ENCODE assay signal across 8 mouse cellular contexts in the genomic region with DNA sequence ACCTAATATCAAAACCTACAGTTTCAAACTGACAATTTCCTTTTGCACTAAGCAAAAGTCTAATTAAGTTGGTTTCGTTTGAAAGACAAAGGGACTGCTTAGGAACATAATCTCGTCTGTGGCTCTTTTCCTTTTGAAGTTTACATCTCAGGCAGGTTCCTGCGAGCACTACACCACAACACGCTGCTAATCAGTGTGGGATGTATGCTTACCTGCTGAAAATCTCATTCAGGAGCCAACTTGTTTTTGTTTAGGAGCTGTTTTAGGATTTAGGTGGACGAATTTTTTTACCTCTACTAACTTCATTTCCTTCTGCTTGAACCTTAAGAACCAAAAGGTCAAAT. TPM values are rescaled to one million over a fixed set of nuclear protein-coding genes. Genes with fewer than 3 reads are reported as not detected.
DNase-seq lines count a peak whose midpoint lies in the region; ATAC-seq and TF ChIP-seq lines count a peak whose summit lies in the region.

No protein-coding gene starts in this region.

- H3K4me3 ChIP-seq in left cerebral cortex, adult 2 months: peak overlapping the region; percentile 79
- peak overlapping the region; percentile 71; the same call in 1 of the 2 replicates for H3K4me3 ChIP-seq in forebrain, embryonic 11.5 days (ENCODE audit: low read depth, low read length)
- H3K4me3 ChIP-seq in limb, embryonic 12.5 days (replicated peaks): peak overlapping the region; percentile 69; the same call in 1 of the 2 replicates
- peak overlapping the region; percentile 89 for H3K4me3 ChIP-seq in neural tube, embryonic 15.5 days (replicated peaks)

- peak overlapping the region; percentile 73 for H3K9ac ChIP-seq in forebrain, embryonic 11.5 days (ENCODE audit: low read length)
- no peak overlapping the region for H3K9ac ChIP-seq in limb, embryonic 12.5 days (replicated peaks)
- H3K9ac ChIP-seq in neural tube, embryonic 15.5 days (replicated peaks): peak overlapping the region; percentile 26; the same call in 1 of the 2 replicates

- peak overlapping the region; percentile 90 for H3K27ac ChIP-seq in left cerebral cortex, adult 2 months
- H3K27ac ChIP-seq in forebrain, embryonic 11.5 days (ENCODE audit: low read depth, low read length): peak overlapping the region; percentile 19; the same call in 1 of the 2 replicates
- H3K27ac ChIP-seq in limb, embryonic 12.5 days: peak overlapping the region; percentile 84
- peak overlapping the region; percentile 94 for H3K27ac ChIP-seq in neural tube, embryonic 15.5 days (replicated peaks)

- TF ChIP-seq CTCF in left cerebral cortex, adult 2 months (IDR thresholded peaks at IDR 0.05): no peak

- H3K36me3 ChIP-seq in forebrain, embryonic 11.5 days (ENCODE audit: control insufficient read depth, insufficient read depth, low read length): no peaks in the 10 kb centered on the region
- H3K36me3 ChIP-seq in limb, embryonic 12.5 days: no peaks in the 10 kb centered on the region
- H3K36me3 ChIP-seq in neural tube, embryonic 15.5 days: no peaks in the 10 kb centered on the region

- 17% methylated on average over 5 of the region's 5 CpGs for WGBS in forebrain, embryonic 11.5 days
- WGBS in limb, embryonic 12.5 days: 12% methylated on average over 5 of the region's 5 CpGs
- 16% methylated on average over 5 of the region's 5 CpGs for WGBS in neural tube, embryonic 15.5 days

- peak; percentile 56 for ATAC-seq in forebrain, embryonic 11.5 days (replicated peaks; ENCODE audit: low FRiP score)
- ATAC-seq in limb, embryonic 12.5 days (ENCODE audit: insufficient number of reproducible peaks, insufficient read depth, low FRiP score, low TSS enrichment, low read depth): peak; percentile 60
- peak; percentile 71; the same call in 1 of the 2 replicates for ATAC-seq in neural tube, embryonic 15.5 days (ENCODE audit: low FRiP score)

- no peak for DNase-seq in left cerebral cortex, adult 2 months (ENCODE audit: extremely low spot score in 1 of 2, low spot score in 2 of 2)
- no peak for DNase-seq in left cerebral cortex, adult 8-10 months (ENCODE audit: low spot score in 2 of 2)
- DNase-seq in forebrain, embryonic 11.5 days (ENCODE audit: low spot score): no peak
- no peak for DNase-seq in cerebellum, adult 11-12 months
- DNase-seq in c-Kit-positive CD71-positive TER-119-positive erythroid progenitor cells, embryonic 14.5 days (ENCODE audit: low spot score): no peak
- DNase-seq in gastrocnemius, postnatal 25 days: no peak

- H3K4me2 ChIP-seq in forebrain, embryonic 11.5 days (ENCODE audit: low read depth, low read length, severe bottlenecking): peak overlapping the region; percentile 19; the same call in 1 of the 2 replicates
- H3K4me2 ChIP-seq in limb, embryonic 12.5 days: peak overlapping the region; percentile 63
- H3K4me2 ChIP-seq in neural tube, embryonic 15.5 days: peak overlapping the region; percentile 63

- no peaks in the 10 kb centered on the region for H3K27me3 ChIP-seq in forebrain, embryonic 11.5 days (ENCODE audit: control insufficient read depth, insufficient read depth, low read length)
- H3K27me3 ChIP-seq in limb, embryonic 12.5 days: no peaks in the 10 kb centered on the region
- no peaks in the 10 kb centered on the region for H3K27me3 ChIP-seq in neural tube, embryonic 15.5 days (replicated peaks)

- intact Hi-C loops in left cerebral cortex, adult 2 months (cut with DNase I): loop anchor here (5.0 kb wide), 1 partner anchor 206 kb away; the partner anchor contains the start of gene Birc2

- H3K9me3 ChIP-seq in forebrain, embryonic 11.5 days (ENCODE audit: control insufficient read depth, low read length): no peaks in the 10 kb centered on the region
- H3K9me3 ChIP-seq in limb, embryonic 12.5 days: no peaks in the 10 kb centered on the region
- no peaks in the 10 kb centered on the region for H3K9me3 ChIP-seq in neural tube, embryonic 15.5 days (replicated peaks)

- peaks cover 2% of the 10 kb centered on the region; the same call in 1 of the 2 replicates for H3K4me1 ChIP-seq in forebrain, embryonic 11.5 days (replicated peaks; ENCODE audit: control insufficient read depth, insufficient read depth, low read length)
- peaks cover 11% of the 10 kb centered on the region for H3K4me1 ChIP-seq in limb, embryonic 12.5 days (replicated peaks)
- H3K4me1 ChIP-seq in neural tube, embryonic 15.5 days: peaks cover 19% of the 10 kb centered on the region

RNA-seq across cellular contexts. Expression of gene Cfap300, which starts 0.4 kb away (rescaled TPM):
- 1 to 10 TPM; 8.8 to 9.3 TPM for total RNA-seq in left cerebral cortex, adult 2 months (2021)
- 10 to 100 TPM in 1 of 4 experiments, 1 to 10 TPM in 3; 7.8 to 10.2 (median 8.1) TPM for total RNA-seq in left cerebral cortex, adult 8-10 months (2022)
- 18.6 and 21.4 TPM in 2 replicates for polyA plus RNA-seq in forebrain, embryonic 11.5 days (2014; fragmentation: Nextera tagmentation; extraction: Ambion mirVana)
- 14.0 and 15.3 TPM in 2 replicates for polyA plus RNA-seq in limb, embryonic 12.5 days (2016; fragmentation: Nextera tagmentation; extraction: Ambion mirVana)
- 13.9 and 14.6 TPM in 2 replicates for polyA plus RNA-seq in neural tube, embryonic 15.5 days (2015; fragmentation: Nextera tagmentation; extraction: Ambion mirVana)
- total RNA-seq in gastrocnemius, postnatal 25 days (2021): under 1 TPM; 0.40 to 0.51 TPM

RNA-seq across cellular contexts. Expression of gene Yap1, which starts 38.6 kb away (rescaled TPM):
- total RNA-seq in left cerebral cortex, adult 2 months (2021): 10 to 100 TPM; 16.1 to 17.5 TPM
- total RNA-seq in left cerebral cortex, adult 8-10 months (2022): 10 to 100 TPM; 16.7 to 18.7 (median 18.4) TPM
- polyA plus RNA-seq in forebrain, embryonic 11.5 days (2014; fragmentation: Nextera tagmentation; extraction: Ambion mirVana): 34.9 and 37.6 TPM in 2 replicates
- 64.7 and 69.5 TPM in 2 replicates for polyA plus RNA-seq in limb, embryonic 12.5 days (2016; fragmentation: Nextera tagmentation; extraction: Ambion mirVana)
- polyA plus RNA-seq in neural tube, embryonic 15.5 days (2015; fragmentation: Nextera tagmentation; extraction: Ambion mirVana): 6.8 and 12.1 TPM in 2 replicates
- 10 to 100 TPM; 38.2 to 43.3 TPM for total RNA-seq in gastrocnemius, postnatal 25 days (2021)

Comparison
In these comparisons a context has a peak if more than half of its experiments do, and no peak if none do; other contexts are left out.
1. H3K27ac ChIP-seq: peak in every context shown above with its lines; median percentile 94 in neural tube, embryonic 15.5 days; 90 in left cerebral cortex, adult 2 months; 84 in limb, embryonic 12.5 days; 19 in forebrain, embryonic 11.5 days.
2. RNA of gene Cfap300, which starts 0.4 kb away (total RNA-seq): 8.8 to 9.3 TPM in left cerebral cortex, adult 2 months and 7.8 to 10.2 TPM in left cerebral cortex, adult 8-10 months; 0.40 to 0.51 TPM in gastrocnemius, postnatal 25 days; every median in the first group is over 4 times any median in the second.
3. Peak in every context shown above with its lines, with median percentiles within 50 percentile points of each other: H3K4me3 ChIP-seq, ATAC-seq and H3K4me2 ChIP-seq.